Mouse (Mus musculus): ENCODE results near the gene Orai1. TPM values are rescaled to one million over a fixed set of nuclear protein-coding genes. Genes with fewer than 3 reads are reported as not detected.
A peak's percentile ranks its signal among the peaks of the same experiment; 100 is the strongest.
"Not testable (repeated sequence)": the region's sequence is repeated elsewhere in the genome, so short reads cannot be mapped to it uniquely, and the experiment has no call there.

Gene Orai1
- polyA plus RNA-seq, 1 experiment from 2014 or later: 13.0 TPM

DNA sequence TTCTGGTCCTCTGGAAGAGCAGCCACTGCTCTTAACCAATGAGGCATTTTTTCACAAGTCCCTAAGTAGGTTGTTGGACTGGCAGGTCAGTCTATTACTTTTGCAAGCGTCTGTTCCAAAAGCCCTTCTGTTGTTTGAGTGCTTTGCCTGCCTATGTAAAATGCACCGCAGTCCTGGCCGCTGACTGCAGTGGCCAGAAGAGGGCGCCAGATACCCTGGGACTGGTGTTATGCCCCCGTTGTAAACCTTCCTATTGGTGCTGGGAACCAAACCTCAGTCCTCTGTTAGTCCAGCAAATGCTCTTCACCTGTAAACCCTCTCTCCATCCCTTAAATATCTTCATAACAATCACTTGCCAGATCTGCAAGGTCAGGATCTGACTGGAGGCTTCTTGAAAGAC, 36.9 kb downstream of the Orai1 start:
- H3K9me3 ChIP-seq (ENCODE audit: control insufficient read depth, low read length): no peaks in the 10 kb centered on the region
- 0 out of 2 replicates have a peak, but pooled peaks cover 3% of the 10 kb centered on the region for H3K4me1 ChIP-seq (ENCODE audit: control insufficient read depth, insufficient read depth, low read length)
- no peak for ATAC-seq (ENCODE audit: low read depth)
- H3K4me2 ChIP-seq (ENCODE audit: low read depth, low read length): no peak overlapping the region
- H3K27ac ChIP-seq (ENCODE audit: low read depth, low read length): no peak overlapping the region
- no peak overlapping the region for H3K4me3 ChIP-seq (ENCODE audit: low read depth, low read length)
- H3K27me3 ChIP-seq (ENCODE audit: control insufficient read depth, insufficient read depth, low read length): no peaks in the 10 kb centered on the region
- no peaks in the 10 kb centered on the region for H3K36me3 ChIP-seq (ENCODE audit: control insufficient read depth, insufficient read depth, low read length)
- H3K9ac ChIP-seq (replicated peaks; ENCODE audit: low read depth, low read length): no peak overlapping the region
- WGBS: 84% methylated on average over 5 of the region's 5 CpGs

- H3K36me3 ChIP-seq (ENCODE audit: control insufficient read depth, insufficient read depth, low read length): no peaks in the 10 kb centered on the region
- H3K4me2 ChIP-seq (ENCODE audit: low read depth, low read length): peak overlapping the region; percentile 41
- peak overlapping the region; percentile 25; the same call in 1 of the 2 replicates for H3K9ac ChIP-seq (replicated peaks; ENCODE audit: low read depth, low read length)
- peak; percentile 91 for ATAC-seq (ENCODE audit: low read depth)
- peak overlapping the region; percentile 60; the same call in 1 of the 2 replicates for H3K27ac ChIP-seq (ENCODE audit: low read depth, low read length)
- H3K27me3 ChIP-seq (ENCODE audit: control insufficient read depth, insufficient read depth, low read length): no peaks in the 10 kb centered on the region
- H3K4me3 ChIP-seq (ENCODE audit: low read depth, low read length): peak overlapping the region; percentile 32
- no peaks in the 10 kb centered on the region for H3K4me1 ChIP-seq (ENCODE audit: control insufficient read depth, insufficient read depth, low read length)
- WGBS: 8% methylated on average over 48 of the region's 48 CpGs
- H3K9me3 ChIP-seq (ENCODE audit: control insufficient read depth, low read length): no peaks in the 10 kb centered on the region
Measured at GRCm38 (mm10) chr5:123057366-123058250, 42.7 kb downstream of the Orai1 start.

DNA sequence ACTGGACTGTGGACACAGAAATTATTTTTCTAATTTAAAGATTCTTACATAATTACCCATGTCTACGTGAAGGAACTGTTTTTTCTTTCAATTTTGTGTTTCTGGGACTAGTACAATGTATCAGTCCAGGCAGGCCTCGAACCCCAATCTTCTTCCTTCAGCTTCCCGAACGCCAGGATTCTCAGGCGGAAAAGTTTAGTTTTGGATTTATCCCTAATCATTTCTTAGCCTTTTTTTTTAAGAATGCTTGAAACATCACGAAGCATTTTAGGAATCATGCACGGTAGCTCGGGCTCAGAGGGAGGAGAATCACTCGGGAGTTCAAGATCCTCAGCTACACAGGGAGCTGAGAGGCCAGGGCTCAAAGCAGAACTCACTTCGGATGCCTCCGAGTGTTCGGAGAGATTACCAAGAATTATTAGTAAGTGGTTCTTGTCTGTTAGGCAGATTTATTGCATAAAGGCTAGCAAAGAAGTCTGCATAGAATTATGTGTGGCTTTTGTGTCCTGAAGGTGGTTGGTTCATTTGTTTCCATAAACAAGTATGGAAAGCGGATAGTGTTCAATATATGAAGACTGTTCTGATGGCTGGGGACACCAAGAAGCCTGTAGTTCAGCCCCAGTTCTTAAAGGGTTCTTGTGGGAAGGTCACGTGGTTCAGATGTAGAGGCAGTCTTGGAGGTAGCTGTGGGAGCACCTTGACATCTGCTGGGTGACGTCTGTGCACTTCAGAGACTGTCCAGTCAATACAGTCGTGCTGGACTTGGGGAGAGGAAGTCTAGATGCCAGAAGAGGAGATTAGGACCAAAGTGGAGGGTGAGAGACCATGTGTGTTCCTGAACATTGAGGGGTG, 43.6 kb downstream of the Orai1 start:
- Histone ChIP-seq H3K9me3 (ENCODE audit: control insufficient read depth, low read length) (no peaks in the 10 kb centered on the region), H3K27me3 (ENCODE audit: control insufficient read depth, insufficient read depth, low read length) (no peaks in the 10 kb centered on the region), H3K36me3 (ENCODE audit: control insufficient read depth, insufficient read depth, low read length) (no peaks in the 10 kb centered on the region), H3K27ac (ENCODE audit: low read depth, low read length) (0 out of 2 replicates have a peak overlapping the region, but pooled peaks have one; percentile 41), H3K4me3 (ENCODE audit: low read depth, low read length) (peak overlapping the region; percentile 32), H3K4me1 (ENCODE audit: control insufficient read depth, insufficient read depth, low read length) (no peaks in the 10 kb centered on the region), H3K9ac (replicated peaks; ENCODE audit: low read depth, low read length) (no peak overlapping the region), H3K4me2 (ENCODE audit: low read depth, low read length) (peak overlapping the region; percentile 41)
- WGBS: 45% methylated on average over 16 of the region's 16 CpGs
- no peak for ATAC-seq (ENCODE audit: low read depth)

- H3K27ac ChIP-seq (ENCODE audit: low read depth, low read length): no peak overlapping the region
- H3K9me3 ChIP-seq (ENCODE audit: control insufficient read depth, low read length): no peaks in the 10 kb centered on the region
- no peak overlapping the region for H3K4me3 ChIP-seq (ENCODE audit: low read depth, low read length)
- no peak overlapping the region for H3K4me2 ChIP-seq (ENCODE audit: low read depth, low read length)
- H3K36me3 ChIP-seq (ENCODE audit: control insufficient read depth, insufficient read depth, low read length): no peaks in the 10 kb centered on the region
- no peak overlapping the region for H3K9ac ChIP-seq (replicated peaks; ENCODE audit: low read depth, low read length)
- no peaks in the 10 kb centered on the region for H3K4me1 ChIP-seq (ENCODE audit: control insufficient read depth, insufficient read depth, low read length)
- 50% methylated on average over 14 of the region's 14 CpGs for WGBS
- no peak for ATAC-seq (ENCODE audit: low read depth)
- H3K27me3 ChIP-seq (ENCODE audit: control insufficient read depth, insufficient read depth, low read length): no peaks in the 10 kb centered on the region
Measured at GRCm38 (mm10) chr5:123059757-123060520, 45.1 kb downstream of the Orai1 start.

- no peak overlapping the region for H3K27ac ChIP-seq (ENCODE audit: low read depth, low read length)
- no peak overlapping the region for H3K4me3 ChIP-seq (ENCODE audit: low read depth, low read length)
- no peak for ATAC-seq (ENCODE audit: low read depth)
- H3K9me3 ChIP-seq (ENCODE audit: control insufficient read depth, low read length): no peaks in the 10 kb centered on the region
- no peaks in the 10 kb centered on the region for H3K36me3 ChIP-seq (ENCODE audit: control insufficient read depth, insufficient read depth, low read length)
- H3K9ac ChIP-seq (replicated peaks; ENCODE audit: low read depth, low read length): no peak overlapping the region
- 78% methylated on average over 9 of the region's 9 CpGs for WGBS
- no peaks in the 10 kb centered on the region for H3K4me1 ChIP-seq (ENCODE audit: control insufficient read depth, insufficient read depth, low read length)
- no peaks in the 10 kb centered on the region for H3K27me3 ChIP-seq (ENCODE audit: control insufficient read depth, insufficient read depth, low read length)
- no peak overlapping the region for H3K4me2 ChIP-seq (ENCODE audit: low read depth, low read length)
Measured at GRCm38 (mm10) chr5:123060706-123061401, 46.0 kb downstream of the Orai1 start.

GRCm38 (mm10) chr5:123061402-123061749, 46.5 kb downstream of the Orai1 start:
- H3K27me3 ChIP-seq (ENCODE audit: control insufficient read depth, insufficient read depth, low read length); H3K4me2 ChIP-seq (ENCODE audit: low read depth, low read length); H3K9me3 ChIP-seq (ENCODE audit: control insufficient read depth, low read length); H3K36me3 ChIP-seq (ENCODE audit: control insufficient read depth, insufficient read depth, low read length); ATAC-seq (ENCODE audit: low read depth); H3K27ac ChIP-seq (ENCODE audit: low read depth, low read length); H3K9ac ChIP-seq (replicated peaks; ENCODE audit: low read depth, low read length); H3K4me3 ChIP-seq (ENCODE audit: low read depth, low read length); H3K4me1 ChIP-seq (ENCODE audit: control insufficient read depth, insufficient read depth, low read length): not testable (repeated sequence)
- WGBS: 82% methylated on average over 6 of the region's 6 CpGs

- Histone ChIP-seq H3K9ac (replicated peaks; ENCODE audit: low read depth, low read length) (no peak overlapping the region), H3K27ac (ENCODE audit: low read depth, low read length) (no peak overlapping the region), H3K4me3 (ENCODE audit: low read depth, low read length) (no peak overlapping the region), H3K27me3 (ENCODE audit: control insufficient read depth, insufficient read depth, low read length) (no peaks in the 10 kb centered on the region), H3K4me1 (ENCODE audit: control insufficient read depth, insufficient read depth, low read length) (no peaks in the 10 kb centered on the region), H3K36me3 (ENCODE audit: control insufficient read depth, insufficient read depth, low read length) (no peaks in the 10 kb centered on the region), H3K9me3 (ENCODE audit: control insufficient read depth, low read length) (no peaks in the 10 kb centered on the region), H3K4me2 (ENCODE audit: low read depth, low read length) (no peak overlapping the region)
- ATAC-seq (ENCODE audit: low read depth): no peak
- 87% methylated on average over 3 of the region's 3 CpGs for WGBS
Measured at GRCm38 (mm10) chr5:123063141-123063540, 48.3 kb downstream of the Orai1 start.

DNA sequence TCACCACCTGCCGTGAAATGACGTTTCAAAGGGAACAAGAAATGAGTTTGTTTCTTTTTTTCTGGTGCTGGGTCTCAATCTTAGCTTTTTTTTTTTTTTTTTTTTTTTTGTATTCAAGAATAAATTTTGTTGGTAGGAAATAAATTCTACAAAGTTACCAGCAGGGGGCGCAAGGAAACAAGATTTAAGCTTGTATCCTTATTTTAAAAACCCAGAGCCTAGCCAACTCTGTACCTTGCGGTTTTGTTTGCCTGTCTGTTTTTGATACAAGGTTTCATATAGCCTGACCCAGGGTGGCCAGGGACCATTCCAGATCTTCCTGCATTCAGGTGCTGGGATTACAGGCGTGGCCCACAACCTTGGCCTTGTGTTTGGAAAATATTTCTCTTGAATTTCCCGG, 49.3 kb downstream of the Orai1 start:
- no peaks in the 10 kb centered on the region for H3K27me3 ChIP-seq (ENCODE audit: control insufficient read depth, insufficient read depth, low read length)
- 33% methylated on average over 6 of the region's 6 CpGs for WGBS
- no peak for ATAC-seq (ENCODE audit: low read depth)
- no peak overlapping the region for H3K27ac ChIP-seq (ENCODE audit: low read depth, low read length)
- H3K4me3 ChIP-seq (ENCODE audit: low read depth, low read length): no peak overlapping the region
- no peak overlapping the region for H3K9ac ChIP-seq (replicated peaks; ENCODE audit: low read depth, low read length)
- H3K4me2 ChIP-seq (ENCODE audit: low read depth, low read length): no peak overlapping the region
- H3K9me3 ChIP-seq (ENCODE audit: control insufficient read depth, low read length): no peaks in the 10 kb centered on the region
- H3K4me1 ChIP-seq (ENCODE audit: control insufficient read depth, insufficient read depth, low read length): no peaks in the 10 kb centered on the region
- H3K36me3 ChIP-seq (ENCODE audit: control insufficient read depth, insufficient read depth, low read length): no peaks in the 10 kb centered on the region
